Mouse (Mus musculus): ENCODE results near the gene Tifab.
"Not testable (repeated sequence)": the region's sequence is repeated elsewhere in the genome, so short reads cannot be mapped to it uniquely, and the experiment has no call there.

DNA sequence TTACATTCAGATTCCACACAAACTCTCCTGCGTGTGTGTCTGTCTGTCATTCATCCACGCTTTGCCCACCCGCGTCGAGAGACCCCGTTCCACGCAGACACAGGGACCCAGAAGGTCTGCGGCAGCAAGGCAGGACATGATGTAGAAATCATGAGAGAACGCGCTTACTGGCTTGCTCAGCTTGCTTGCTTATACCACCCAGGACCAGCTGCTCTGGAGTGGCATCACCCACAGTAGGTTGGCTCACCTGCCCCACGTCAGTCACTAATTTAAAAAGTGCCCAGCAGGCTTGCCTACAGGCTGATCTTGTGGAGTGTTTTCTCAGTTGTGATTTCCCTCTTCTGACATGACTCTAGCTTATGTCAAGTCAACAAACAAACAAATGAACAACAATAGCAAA lies 15.5 kb upstream of the Tifab start:
- TF ChIP-seq TAL1, GATA1 (IDR thresholded peaks at IDR 0.05; ENCODE audit: low read length): not testable (repeated sequence)

Data from erythroblast, embryonic 14.5 days (primary cell).